Mouse (Mus musculus): ENCODE data around the gene Ablim2.

GRCm38 (mm10) chr5:35884262-35884661 is 126.6 kb downstream of the Ablim2 start:
- TF ChIP-seq EP300 (IDR thresholded peaks at IDR 0.05; ENCODE audit: low read depth) (no peak), CTCF (IDR thresholded peaks at IDR 0.05; ENCODE audit: low read depth) (peak; percentile 54)
